Mouse (Mus musculus): Measurements from ENCODE around the gene Hoxd4.

Gene Hoxd4

GRCm38 (mm10) chr2:74711721-74712621 lies at the start of gene Hoxd4, which contains the start of gene Hoxd3:
Gene Hoxd4, plus strand, starts transcription at chr2:74711929.
Gene Hoxd3, plus strand, starts transcription at chr2:74711927.
- peak; percentile 61 to 72 for DNase-seq (ENCODE audit: low spot score in 2 of 2)

GRCm38 (mm10) chr2:74663291-74663925 lies 48.3 kb upstream of the Hoxd4 start:
- DNase-seq (ENCODE audit: low spot score in 2 of 2) = no peak

GRCm38 (mm10) chr2:74666411-74666810 lies 45.3 kb upstream of the Hoxd4 start:
- DNase-seq (ENCODE audit: low spot score in 2 of 2) = no peak

- no peak for DNase-seq (ENCODE audit: low spot score in 2 of 2)
These were observed 44.4 kb upstream of the Hoxd4 start for GRCm38 (mm10) chr2:74667191-74667841.

GRCm38 (mm10) chr2:74667842-74668357 lies 43.8 kb upstream of the Hoxd4 start, which contains the start of gene Hoxd13:
Gene Hoxd13, plus strand, starts transcription at chr2:74668310.
- no peak for DNase-seq (ENCODE audit: low spot score in 2 of 2)

GRCm38 (mm10) chr2:74668370-74669229 lies 43.1 kb upstream of the Hoxd4 start:
- DNase-seq (ENCODE audit: low spot score in 2 of 2) = no peak

- DNase-seq (ENCODE audit: low spot score in 2 of 2) = no peak
These were observed 42.5 kb upstream of the Hoxd4 start for GRCm38 (mm10) chr2:74669230-74669578.

- no peak for DNase-seq (ENCODE audit: low spot score in 2 of 2)
These were observed 42.0 kb upstream of the Hoxd4 start for GRCm38 (mm10) chr2:74669650-74670235.

- DNase-seq (ENCODE audit: low spot score in 2 of 2) = no peak
These were observed 41.0 kb upstream of the Hoxd4 start for GRCm38 (mm10) chr2:74670632-74671188.

GRCm38 (mm10) chr2:74671847-74672246 lies 39.9 kb upstream of the Hoxd4 start:
- no peak for DNase-seq (ENCODE audit: low spot score in 2 of 2)

GRCm38 (mm10) chr2:74672481-74673362 lies 39.0 kb upstream of the Hoxd4 start:
- no peak for DNase-seq (ENCODE audit: low spot score in 2 of 2)

- no peak for DNase-seq (ENCODE audit: low spot score in 2 of 2)
These were observed 37.8 kb upstream of the Hoxd4 start for GRCm38 (mm10) chr2:74673835-74674425.

- no peak for DNase-seq (ENCODE audit: low spot score in 2 of 2)
These were observed 36.7 kb upstream of the Hoxd4 start, which contains the start of gene Hoxd12 for GRCm38 (mm10) chr2:74674881-74675665. Gene Hoxd12, plus strand, starts transcription at chr2:74675013.

GRCm38 (mm10) chr2:74675666-74676282 lies 36.0 kb upstream of the Hoxd4 start:
- no peak for DNase-seq (ENCODE audit: low spot score in 2 of 2)

- no peak for DNase-seq (ENCODE audit: low spot score in 2 of 2)
These were observed 35.2 kb upstream of the Hoxd4 start for GRCm38 (mm10) chr2:74676376-74677052.

- DNase-seq (ENCODE audit: low spot score in 2 of 2) = no peak
These were observed 34.6 kb upstream of the Hoxd4 start for GRCm38 (mm10) chr2:74677106-74677505.

Data from urinary bladder, postnatal 36 days (tissue).